Mouse (Mus musculus) kidney, adult 2 months (tissue): ENCODE measurements at regions not wholly inside any gene's neighbourhood (a gene's known extent, or its start where the extent isn't known, plus 50 kb on each side); places are given as distances from the start of the nearest gene placed in this dataset.

Experiments used
- CTCF ChIP-seq: fragments of 200-500 bp; conservative IDR thresholded peaks from 2 replicates; pipeline ENCODE4 v1.5.1; 2011; ENCODE audit warnings: low read depth, mild to moderate bottlenecking, control low read depth, low read length, moderate library complexity, mixed read lengths; ENCODE audit not compliant: insufficient read depth, insufficient read length
- POLR2A ChIP-seq: fragments of 200-500 bp; IDR thresholded peaks from one replicate; pipeline ENCODE4 v1.6.1; 2011; ENCODE audit warnings: low read depth, low read length, control low read depth

DNA sequence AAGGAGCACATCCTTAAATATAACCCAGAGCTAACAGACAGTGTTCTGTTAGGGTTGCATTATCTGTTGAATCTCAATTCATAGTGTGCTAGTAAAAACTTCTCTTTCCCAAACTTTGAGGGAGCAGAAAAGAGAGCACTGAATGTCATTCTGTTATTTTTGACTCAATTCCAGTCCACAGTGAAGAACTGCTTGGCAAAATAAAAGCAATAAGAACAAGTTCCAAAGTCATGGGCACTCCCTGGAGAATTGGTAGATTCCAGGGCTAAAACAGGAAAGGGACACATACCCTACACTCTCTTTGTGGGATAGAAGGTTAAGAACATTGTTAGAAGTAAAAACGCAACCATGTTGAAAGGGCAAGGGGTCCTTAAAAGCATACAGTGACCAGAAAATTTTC is 253.6 kb upstream of the Zpld1 start:
- TF ChIP-seq CTCF, result no peak
- TF ChIP-seq POLR2A, result no peak
